Mouse (Mus musculus): ENCODE measurements around the gene Arap1. TPM values are rescaled to one million over a fixed set of nuclear protein-coding genes. Genes with fewer than 3 reads are reported as not detected.

Gene Arap1
- polyA plus RNA-seq, 1 experiment, result 227 TPM

DNA sequence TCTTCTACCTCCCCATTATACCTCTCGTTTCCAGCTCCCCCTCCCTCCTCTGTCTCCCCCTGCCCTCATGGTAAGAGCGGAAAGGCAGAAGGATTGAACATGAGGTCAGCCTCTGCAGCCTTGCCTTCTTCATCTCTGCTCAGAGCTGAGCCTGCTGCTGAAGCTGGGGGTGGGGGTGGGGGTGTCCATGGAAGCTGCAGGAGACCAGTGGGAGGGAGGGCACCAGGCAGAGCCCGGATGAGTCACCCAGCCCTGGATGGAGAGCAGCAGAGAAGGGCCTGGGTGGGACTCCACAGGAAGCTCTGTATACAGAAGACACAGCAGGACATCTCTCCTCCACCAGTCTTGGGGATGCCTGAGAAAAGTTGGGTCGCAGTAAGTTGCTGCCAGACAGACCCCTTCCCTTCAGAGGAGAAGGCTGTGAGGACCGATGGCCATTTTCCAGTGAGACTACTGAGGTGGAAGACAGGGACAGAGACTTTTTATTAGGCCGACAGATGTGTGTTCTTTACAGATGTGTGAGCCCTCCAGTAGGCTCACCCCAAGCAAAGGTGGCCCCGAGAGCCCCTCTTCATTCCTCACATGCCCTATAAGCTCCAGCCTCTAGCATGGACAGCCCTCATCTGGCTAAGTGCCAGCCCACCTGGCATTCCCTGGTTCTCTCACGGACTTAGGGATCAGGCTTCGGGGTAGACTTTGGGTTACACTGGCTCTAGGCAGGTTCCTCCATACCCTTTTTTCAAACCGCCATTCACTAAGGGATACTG lies 17.6 kb upstream of the Arap1 start:
- Histone ChIP-seq H3K36me3 (ENCODE audit: control insufficient read depth, insufficient read depth, low read length) (no peaks in the 10 kb centered on the region), H3K4me3 (ENCODE audit: extremely low read depth, insufficient read depth, insufficient read length) (no peak overlapping the region), H3K27ac (ENCODE audit: insufficient read depth, low read length) (no peak overlapping the region), H3K4me1 (ENCODE audit: control insufficient read depth, insufficient read depth, insufficient read length) (no peaks in the 10 kb centered on the region), H3K27me3 (ENCODE audit: control insufficient read depth, insufficient read depth, low read length) (no peaks in the 10 kb centered on the region)
- no peak for DNase-seq (ENCODE audit: low read depth in 1 of 2, low spot score in 2 of 2)
- WGBS, result 92% methylated on average over 10 of the region's 10 CpGs
- TF ChIP-seq POLR2A (IDR thresholded peaks at IDR 0.05; ENCODE audit: low read depth, low read length) (no peak), CTCF (IDR thresholded peaks at IDR 0.05; ENCODE audit: extremely low read depth, insufficient read depth, insufficient read length, insufficient replicate concordance) (no peak)

DNA sequence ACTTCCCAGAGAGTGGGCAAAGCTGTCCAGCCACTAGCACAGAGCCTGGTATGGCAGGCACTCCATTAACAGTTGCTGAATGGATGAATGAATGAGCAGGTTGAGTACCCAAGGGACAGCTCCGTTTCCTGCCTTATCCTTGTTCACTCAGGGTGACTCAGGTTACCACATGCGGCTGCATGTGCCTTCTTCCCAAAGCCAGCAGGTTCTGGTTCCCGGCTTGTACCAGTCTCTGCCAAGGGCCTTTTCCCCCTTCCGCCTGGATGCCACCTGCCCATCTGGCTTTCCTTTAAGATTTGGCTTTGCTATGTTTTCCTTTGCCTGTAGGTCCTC lies 17.1 kb upstream of the Arap1 start:
- WGBS, result 95% methylated on average over 4 of the region's 4 CpGs
- Histone ChIP-seq H3K4me3 (ENCODE audit: extremely low read depth, insufficient read depth, insufficient read length) (no peak overlapping the region), H3K27me3 (ENCODE audit: control insufficient read depth, insufficient read depth, low read length) (no peaks in the 10 kb centered on the region), H3K27ac (ENCODE audit: insufficient read depth, low read length) (no peak overlapping the region), H3K4me1 (ENCODE audit: control insufficient read depth, insufficient read depth, insufficient read length) (no peaks in the 10 kb centered on the region), H3K36me3 (ENCODE audit: control insufficient read depth, insufficient read depth, low read length) (no peaks in the 10 kb centered on the region)
- no peak for DNase-seq (ENCODE audit: low read depth in 1 of 2, low spot score in 2 of 2)
- TF ChIP-seq CTCF (IDR thresholded peaks at IDR 0.05; ENCODE audit: extremely low read depth, insufficient read depth, insufficient read length, insufficient replicate concordance) (no peak), POLR2A (IDR thresholded peaks at IDR 0.05; ENCODE audit: low read depth, low read length) (no peak)

DNA sequence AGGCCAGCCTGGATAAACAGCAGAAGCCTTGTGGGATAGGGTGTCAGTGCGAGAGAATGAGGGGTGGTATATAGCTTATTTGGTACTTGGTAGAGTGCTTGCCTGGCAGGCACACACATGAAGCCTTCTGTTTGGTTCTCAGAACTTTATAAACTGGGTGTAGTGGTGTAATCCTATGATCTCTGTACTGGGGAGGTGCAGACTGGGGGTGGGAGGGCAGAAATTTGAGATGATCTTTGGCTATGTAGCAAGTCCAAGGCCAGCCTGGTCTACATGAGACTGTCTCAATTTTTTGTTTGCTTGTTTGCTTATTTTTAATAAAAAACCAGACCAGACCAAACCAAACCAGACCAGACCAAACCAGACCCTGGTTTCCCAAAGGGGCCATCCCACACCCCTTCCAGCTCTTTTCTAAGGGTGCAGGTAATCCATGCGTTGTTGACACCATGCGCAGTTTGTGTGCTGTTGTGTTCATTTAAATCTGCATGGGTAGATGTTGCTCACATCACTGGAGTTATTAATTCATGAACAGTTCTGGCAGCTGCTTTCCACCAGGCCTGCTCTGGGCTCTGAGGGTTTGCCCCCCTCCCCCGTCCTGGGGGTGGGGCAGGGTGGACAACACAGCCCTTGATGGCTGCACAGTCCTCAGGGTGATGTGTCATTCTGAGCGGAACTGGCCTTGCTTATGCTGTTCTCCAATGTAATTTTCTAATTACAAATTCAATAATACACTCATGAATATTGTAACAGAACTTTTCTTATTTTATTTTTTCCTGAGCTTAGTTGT lies 15.6 kb upstream of the Arap1 start:
- WGBS, result 96% methylated on average over 5 of the region's 5 CpGs
- TF ChIP-seq POLR2A (IDR thresholded peaks at IDR 0.05; ENCODE audit: low read depth, low read length) (no peak), CTCF (IDR thresholded peaks at IDR 0.05; ENCODE audit: extremely low read depth, insufficient read depth, insufficient read length, insufficient replicate concordance) (no peak)
- Histone ChIP-seq H3K27ac (ENCODE audit: insufficient read depth, low read length) (no peak overlapping the region), H3K27me3 (ENCODE audit: control insufficient read depth, insufficient read depth, low read length) (no peaks in the 10 kb centered on the region), H3K36me3 (ENCODE audit: control insufficient read depth, insufficient read depth, low read length) (no peaks in the 10 kb centered on the region; the same call in 1 of the 2 replicates), H3K4me3 (ENCODE audit: extremely low read depth, insufficient read depth, insufficient read length) (no peak overlapping the region), H3K4me1 (ENCODE audit: control insufficient read depth, insufficient read depth, insufficient read length) (no peaks in the 10 kb centered on the region)
- no peak for DNase-seq (ENCODE audit: low read depth in 1 of 2, low spot score in 2 of 2)

- no peak for DNase-seq (ENCODE audit: low read depth in 1 of 2, low spot score in 2 of 2)
- Histone ChIP-seq H3K27ac (ENCODE audit: insufficient read depth, low read length) (no peak overlapping the region), H3K36me3 (ENCODE audit: control insufficient read depth, insufficient read depth, low read length) (peaks cover 1% of the 10 kb centered on the region), H3K27me3 (ENCODE audit: control insufficient read depth, insufficient read depth, low read length) (no peaks in the 10 kb centered on the region), H3K4me3 (ENCODE audit: extremely low read depth, insufficient read depth, insufficient read length) (no peak overlapping the region), H3K4me1 (ENCODE audit: control insufficient read depth, insufficient read depth, insufficient read length) (no peaks in the 10 kb centered on the region)
- TF ChIP-seq POLR2A (IDR thresholded peaks at IDR 0.05; ENCODE audit: low read depth, low read length) (no peak), CTCF (IDR thresholded peaks at IDR 0.05; ENCODE audit: extremely low read depth, insufficient read depth, insufficient read length, insufficient replicate concordance) (no peak)
- WGBS, result 75% methylated on average over 2 of the region's 2 CpGs
Observed at GRCm38 (mm10) chr7:101335228-101335627, 12.6 kb upstream of the Arap1 start.

DNA sequence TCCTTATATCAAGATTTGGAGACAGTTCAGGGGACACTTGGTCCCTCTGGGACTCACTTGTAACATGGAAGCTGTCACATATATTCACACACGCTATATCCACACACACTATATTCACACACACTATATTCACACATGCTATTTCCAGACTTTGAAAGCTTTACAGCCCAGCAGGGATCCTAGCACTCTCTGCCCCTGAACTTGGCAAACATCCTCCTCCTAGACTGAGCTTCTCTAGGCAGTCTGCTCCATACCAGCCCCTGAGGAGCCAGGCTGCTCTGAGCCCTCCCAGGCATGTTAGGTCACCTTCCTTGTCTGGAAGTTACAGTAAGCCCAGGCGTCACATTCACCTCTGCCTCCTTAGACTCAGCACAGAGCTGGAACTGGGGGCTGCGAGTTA lies 11.2 kb upstream of the Arap1 start:
- H3K4me3 ChIP-seq (ENCODE audit: extremely low read depth, insufficient read depth, insufficient read length), result no peak overlapping the region
- WGBS, result 92% methylated on average over 3 of the region's 3 CpGs
- TF ChIP-seq CTCF (IDR thresholded peaks at IDR 0.05; ENCODE audit: extremely low read depth, insufficient read depth, insufficient read length, insufficient replicate concordance) (no peak), POLR2A (IDR thresholded peaks at IDR 0.05; ENCODE audit: low read depth, low read length) (no peak)
- H3K4me1 ChIP-seq (ENCODE audit: control insufficient read depth, insufficient read depth, insufficient read length), result peaks cover 5% of the 10 kb centered on the region; the same call in 1 of the 2 replicates
- DNase-seq (ENCODE audit: low read depth in 1 of 2, low spot score in 2 of 2), result no peak
- no peak overlapping the region for H3K27ac ChIP-seq (ENCODE audit: insufficient read depth, low read length)
- H3K27me3 ChIP-seq (ENCODE audit: control insufficient read depth, insufficient read depth, low read length), result no peaks in the 10 kb centered on the region
- H3K36me3 ChIP-seq (ENCODE audit: control insufficient read depth, insufficient read depth, low read length), result peaks cover 1% of the 10 kb centered on the region

DNA sequence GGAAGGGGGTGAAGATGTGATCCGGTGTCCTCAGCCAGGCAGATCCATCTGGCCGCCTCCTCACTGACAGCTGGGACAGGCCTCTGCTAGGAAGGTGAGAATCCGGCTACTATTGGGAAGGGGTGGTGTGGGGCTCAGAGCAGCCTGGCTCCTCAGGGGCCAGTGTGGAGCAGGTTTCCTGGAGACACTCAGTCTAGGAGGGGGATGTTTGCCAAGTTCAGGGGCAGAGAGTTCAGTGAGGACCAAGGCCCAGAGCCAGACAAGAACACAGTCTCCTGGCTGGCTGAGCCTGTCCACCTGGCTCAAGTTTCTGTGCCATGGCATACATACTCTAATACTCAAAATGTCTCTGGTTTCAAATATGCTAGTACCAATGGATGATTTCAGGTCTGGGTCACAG lies 10.5 kb upstream of the Arap1 start:
- Histone ChIP-seq H3K4me3 (ENCODE audit: extremely low read depth, insufficient read depth, insufficient read length) (no peak overlapping the region), H3K27ac (ENCODE audit: insufficient read depth, low read length) (no peak overlapping the region), H3K4me1 (ENCODE audit: control insufficient read depth, insufficient read depth, insufficient read length) (peaks cover 5% of the 10 kb centered on the region; the same call in 1 of the 2 replicates), H3K27me3 (ENCODE audit: control insufficient read depth, insufficient read depth, low read length) (no peaks in the 10 kb centered on the region), H3K36me3 (ENCODE audit: control insufficient read depth, insufficient read depth, low read length) (peaks cover 1% of the 10 kb centered on the region)
- TF ChIP-seq CTCF (IDR thresholded peaks at IDR 0.05; ENCODE audit: extremely low read depth, insufficient read depth, insufficient read length, insufficient replicate concordance), result no peak
- TF ChIP-seq POLR2A (IDR thresholded peaks at IDR 0.05; ENCODE audit: low read depth, low read length), result no peak
- no peak for DNase-seq (ENCODE audit: low read depth in 1 of 2, low spot score in 2 of 2)
- 97% methylated on average over 3 of the region's 3 CpGs for WGBS

GRCm38 (mm10) chr7:101341405-101341804 lies 6.5 kb upstream of the Arap1 start:
- no peak overlapping the region for H3K27ac ChIP-seq (ENCODE audit: insufficient read depth, low read length)
- WGBS, result 8% methylated on average over 6 of the region's 6 CpGs
- TF ChIP-seq CTCF (IDR thresholded peaks at IDR 0.05; ENCODE audit: extremely low read depth, insufficient read depth, insufficient read length, insufficient replicate concordance) (no peak), POLR2A (IDR thresholded peaks at IDR 0.05; ENCODE audit: low read depth, low read length) (no peak)
- no peak overlapping the region for H3K4me3 ChIP-seq (ENCODE audit: extremely low read depth, insufficient read depth, insufficient read length)
- no peaks in the 10 kb centered on the region for H3K27me3 ChIP-seq (ENCODE audit: control insufficient read depth, insufficient read depth, low read length)
- H3K4me1 ChIP-seq (ENCODE audit: control insufficient read depth, insufficient read depth, insufficient read length), result peaks cover 12% of the 10 kb centered on the region; the same call in 1 of the 2 replicates
- no peak for DNase-seq (ENCODE audit: low read depth in 1 of 2, low spot score in 2 of 2)
- H3K36me3 ChIP-seq (ENCODE audit: control insufficient read depth, insufficient read depth, low read length), result peaks cover 3% of the 10 kb centered on the region
